Mouse (Mus musculus) neural tube, embryonic 14.5 days (tissue): ENCODE measurements at regions not wholly inside any gene's neighbourhood (a gene's known extent, or its start where the extent isn't known, plus 50 kb on each side); places are given as distances from the start of the nearest gene placed in this dataset.
A peak's percentile ranks its signal among the peaks of the same experiment; 100 is the strongest.

Experiments used
- ATAC-seq: fragments of 200-750 bp; cut with Nextera tagmentation; 2 replicates; pipeline ENCODE4 v1.8.0; 2017; ENCODE audit warnings: low read depth, mild to moderate bottlenecking, moderate TSS enrichment, moderate library complexity
- H3K27ac ChIP-seq: fragments of 300-500 bp; sonication (generic); 2 replicates; pipeline ENCODE4 v1.5.1; 2014; ENCODE audit warnings: low read depth, mild to moderate bottlenecking, control low read depth, low read length, moderate library complexity, mixed read lengths
- H3K27me3 ChIP-seq: fragments of 300-500 bp; sonication (generic); 2 replicates; pipeline ENCODE4 v1.6.1; 2014; ENCODE audit warnings: low read length; ENCODE audit not compliant: control insufficient read depth, insufficient read depth
- H3K36me3 ChIP-seq: fragments of 300-500 bp; sonication (generic); 2 replicates; pipeline ENCODE4 v1.6.1; 2014; ENCODE audit warnings: low read length, mixed read lengths; ENCODE audit not compliant: control insufficient read depth, insufficient read depth
- H3K4me1 ChIP-seq: fragments of 300-500 bp; sonication (generic); 2 replicates; pipeline ENCODE4 v1.6.1; 2014; ENCODE audit warnings: low read length; ENCODE audit not compliant: control insufficient read depth, insufficient read depth
- H3K4me2 ChIP-seq: fragments of 300-500 bp; sonication (generic); 2 replicates; pipeline ENCODE4 v1.6.1; 2014; ENCODE audit warnings: mild to moderate bottlenecking, low read depth, low read length, control low read depth
- H3K4me3 ChIP-seq: fragments of 300-500 bp; sonication (generic); 2 replicates; pipeline ENCODE4 v1.5.1; 2014; ENCODE audit warnings: low read depth, low read length, control low read depth, mixed read lengths
- H3K9ac ChIP-seq: fragments of 300-500 bp; sonication (generic); replicated peaks from 2 replicates; pipeline ENCODE4 v1.6.1; 2014; ENCODE audit warnings: low read depth, mild to moderate bottlenecking, control low read depth, low read length, mixed read lengths
- H3K9me3 ChIP-seq: fragments of 300-500 bp; sonication (generic); 2 replicates; pipeline ENCODE4 v1.6.1; 2016; ENCODE audit warnings: low read length; ENCODE audit not compliant: control insufficient read depth
- WGBS: fragments of 180-500 bp; shearing (Covaris S2); extraction: QIAGEN DNeasy Blood & Tissue Kit; methylation state at CpG from one replicate; pipeline ENCODE4 v1.1.7; 2014; 5-methylcytosine and 5-hydroxymethylcytosine counted together

DNA sequence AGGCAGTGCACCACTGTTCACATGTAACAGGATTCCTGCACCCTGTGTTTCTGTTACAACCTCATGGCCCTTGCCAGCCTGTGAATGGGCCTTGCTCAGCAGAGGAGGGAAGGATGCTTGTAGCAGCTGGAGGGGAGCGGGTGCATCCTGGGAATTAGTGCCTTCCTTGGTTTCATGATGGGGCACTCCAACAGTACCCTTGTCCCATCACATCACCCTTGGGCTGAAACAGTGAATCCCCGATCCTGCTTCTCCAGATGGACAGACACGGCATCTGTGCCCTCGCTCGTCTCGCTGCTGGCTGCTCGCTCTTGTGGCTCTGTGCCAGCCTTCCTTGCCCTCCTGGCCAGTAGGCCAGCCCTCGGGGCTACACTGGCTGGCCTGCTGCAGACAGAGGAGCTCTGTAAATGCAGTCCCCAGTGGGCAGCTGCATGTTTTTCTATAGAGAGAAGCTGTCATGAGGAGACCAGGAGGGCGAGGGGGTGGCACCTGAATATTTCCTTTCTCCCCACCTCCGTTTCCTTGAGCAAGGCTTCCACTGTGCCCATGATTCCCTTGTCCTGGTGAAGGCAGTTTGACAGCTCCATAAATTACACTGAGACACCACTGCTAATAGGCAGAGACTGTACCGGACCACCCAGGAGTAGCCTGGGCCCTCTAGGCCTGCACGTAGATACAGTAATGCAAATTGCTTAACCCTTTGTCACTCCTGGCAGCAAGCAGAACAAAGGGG, 104.6 kb upstream of the Tut7 start:
- Histone ChIP-seq H3K4me3 (no peak overlapping the region), H3K4me1 (peaks cover 3% of the 10 kb centered on the region; the same call in 1 of the 2 replicates), H3K36me3 (no peaks in the 10 kb centered on the region), H3K9me3 (no peaks in the 10 kb centered on the region), H3K27ac (no peak overlapping the region), H3K4me2 (no peak overlapping the region), H3K27me3 (no peaks in the 10 kb centered on the region), H3K9ac (no peak overlapping the region; the same call in 1 of the 2 replicates)
- WGBS, result 16% methylated on average over 12 of the region's 12 CpGs
- peak; percentile 79 for ATAC-seq

DNA sequence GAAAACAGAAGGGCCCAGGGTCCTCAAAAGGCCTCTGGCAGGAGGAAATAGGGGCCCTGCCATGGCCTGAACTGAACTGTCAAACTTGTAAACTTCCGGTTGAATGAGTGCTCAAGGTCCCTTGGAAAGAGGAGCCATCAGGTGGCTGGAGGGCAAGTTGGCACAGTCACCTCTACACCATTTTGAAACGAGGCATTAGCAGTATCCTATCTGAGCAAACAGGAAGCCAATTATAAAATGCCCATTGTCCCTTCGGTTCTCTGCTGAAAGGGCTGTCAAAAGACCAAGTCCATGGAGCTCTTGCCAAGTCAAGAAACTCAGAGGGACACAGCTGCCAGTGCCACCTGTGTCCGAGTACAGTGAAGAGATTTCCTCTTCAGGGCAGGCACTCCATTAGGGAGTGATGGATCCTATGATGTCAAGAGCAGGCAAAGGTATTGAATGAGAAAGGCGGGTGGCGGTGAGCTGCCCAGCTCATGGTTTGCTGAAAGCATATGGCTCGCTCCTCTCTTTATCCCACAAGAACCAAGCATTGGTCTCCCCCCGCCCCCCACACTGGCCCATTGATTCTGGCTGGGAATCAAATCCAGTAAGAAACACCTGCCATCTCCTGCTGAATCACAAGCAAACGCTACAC, 103.0 kb upstream of the Tut7 start:
- Histone ChIP-seq H3K9me3 (no peaks in the 10 kb centered on the region), H3K4me1 (peaks cover 3% of the 10 kb centered on the region; the same call in 1 of the 2 replicates), H3K36me3 (no peaks in the 10 kb centered on the region), H3K4me2 (no peak overlapping the region), H3K27me3 (no peaks in the 10 kb centered on the region), H3K4me3 (no peak overlapping the region), H3K27ac (no peak overlapping the region; the same call in 1 of the 2 replicates), H3K9ac (no peak overlapping the region)
- WGBS, result 39% methylated on average over 9 of the region's 9 CpGs
- ATAC-seq, result peak; percentile 53; the same call in 1 of the 2 replicates

DNA sequence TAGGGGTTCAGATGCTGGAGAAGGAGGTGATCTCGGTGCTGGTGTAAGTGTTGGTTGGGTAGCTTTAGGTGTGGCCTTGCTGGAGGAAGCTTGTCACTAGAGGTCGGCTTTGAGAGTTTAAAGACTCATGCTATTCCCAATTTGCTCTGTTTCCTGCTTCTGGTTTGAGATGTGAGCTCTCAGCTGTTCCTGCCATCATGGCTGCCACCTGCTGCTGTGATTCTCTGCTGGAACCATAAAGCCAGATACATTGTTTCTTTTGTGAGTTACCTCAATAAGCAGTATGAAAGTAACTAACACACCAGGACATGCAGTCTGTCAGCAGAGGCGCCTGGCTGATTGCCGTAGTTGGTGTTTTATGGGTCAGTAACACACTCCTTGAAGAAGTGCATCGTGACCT, 94.2 kb upstream of the Tut7 start:
- ATAC-seq, result no peak
- Histone ChIP-seq H3K4me2 (no peak overlapping the region), H3K4me3 (no peak overlapping the region), H3K4me1 (no peaks in the 10 kb centered on the region), H3K9ac (no peak overlapping the region), H3K9me3 (no peaks in the 10 kb centered on the region), H3K36me3 (no peaks in the 10 kb centered on the region), H3K27ac (no peak overlapping the region), H3K27me3 (no peaks in the 10 kb centered on the region)
- 67% methylated on average over 5 of the region's 5 CpGs for WGBS

DNA sequence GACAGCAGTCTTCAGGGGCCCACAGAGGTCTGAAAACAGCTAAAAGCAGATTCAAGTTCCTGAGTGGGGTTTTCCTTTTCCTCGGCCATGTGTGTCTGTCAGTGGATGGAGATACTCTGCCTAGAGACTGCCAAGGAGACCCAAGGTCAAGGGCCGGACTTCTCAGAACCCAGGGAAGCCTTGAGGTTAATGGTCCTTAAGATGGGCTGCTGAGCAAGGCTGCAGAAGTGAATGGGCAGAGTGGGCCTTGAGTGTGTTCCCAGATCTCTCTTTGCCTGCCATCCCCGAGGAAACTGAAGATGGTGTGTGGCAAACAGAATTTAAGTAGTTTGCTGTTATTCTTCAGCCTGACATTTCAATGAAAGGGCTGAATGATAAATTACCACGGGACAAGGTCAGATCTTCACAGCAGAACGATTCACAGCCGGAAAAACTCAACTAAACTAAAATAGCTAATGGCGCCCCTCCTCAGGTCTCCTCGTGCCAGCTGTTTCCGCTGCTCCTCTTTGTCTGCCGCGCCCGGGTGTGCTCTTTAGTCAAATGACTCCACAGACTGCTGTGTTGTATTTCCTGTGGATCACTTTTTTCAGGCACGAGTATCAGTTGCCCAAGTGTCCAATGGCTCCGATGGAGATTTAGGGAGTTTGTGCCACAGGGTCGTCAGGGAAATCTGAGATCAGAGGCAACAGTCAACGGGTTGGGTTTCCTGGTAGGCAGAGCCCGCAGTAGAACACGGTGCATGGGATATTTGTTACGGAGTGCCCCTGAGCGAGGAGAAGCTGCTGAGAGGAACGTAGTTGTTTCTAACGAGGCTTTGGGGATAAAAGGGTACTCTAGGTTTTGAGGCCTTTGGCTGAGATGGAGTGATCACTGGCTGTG, 93.5 kb upstream of the Tut7 start:
- Histone ChIP-seq H3K9ac (no peak overlapping the region), H3K4me2 (no peak overlapping the region), H3K27me3 (no peaks in the 10 kb centered on the region), H3K4me1 (no peaks in the 10 kb centered on the region), H3K9me3 (no peaks in the 10 kb centered on the region), H3K27ac (no peak overlapping the region), H3K36me3 (no peaks in the 10 kb centered on the region), H3K4me3 (no peak overlapping the region)
- WGBS, result 53% methylated on average over 22 of the region's 22 CpGs
- no peak for ATAC-seq

DNA sequence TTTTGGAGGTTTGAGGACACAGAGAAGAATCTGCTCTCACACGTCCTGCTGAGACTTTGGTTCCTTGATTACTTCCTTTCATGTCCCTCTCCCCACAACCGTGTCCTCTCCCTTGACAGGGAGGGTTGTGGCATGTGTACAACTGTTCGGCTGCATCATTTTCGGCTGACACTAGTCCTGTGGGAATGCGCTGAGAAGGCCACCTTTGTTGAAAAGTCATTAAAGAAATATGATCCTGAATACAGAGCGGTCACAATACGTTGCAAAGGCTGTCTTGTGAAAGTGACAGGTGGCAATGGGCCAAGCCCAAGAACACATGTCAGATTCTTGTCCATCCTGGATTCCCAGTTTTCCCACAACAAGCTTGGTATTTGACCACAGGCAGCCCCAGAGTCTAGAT, 92.8 kb upstream of the Tut7 start:
- H3K4me3 ChIP-seq, result no peak overlapping the region
- no peak for ATAC-seq
- WGBS, result 67% methylated on average over 7 of the region's 7 CpGs

DNA sequence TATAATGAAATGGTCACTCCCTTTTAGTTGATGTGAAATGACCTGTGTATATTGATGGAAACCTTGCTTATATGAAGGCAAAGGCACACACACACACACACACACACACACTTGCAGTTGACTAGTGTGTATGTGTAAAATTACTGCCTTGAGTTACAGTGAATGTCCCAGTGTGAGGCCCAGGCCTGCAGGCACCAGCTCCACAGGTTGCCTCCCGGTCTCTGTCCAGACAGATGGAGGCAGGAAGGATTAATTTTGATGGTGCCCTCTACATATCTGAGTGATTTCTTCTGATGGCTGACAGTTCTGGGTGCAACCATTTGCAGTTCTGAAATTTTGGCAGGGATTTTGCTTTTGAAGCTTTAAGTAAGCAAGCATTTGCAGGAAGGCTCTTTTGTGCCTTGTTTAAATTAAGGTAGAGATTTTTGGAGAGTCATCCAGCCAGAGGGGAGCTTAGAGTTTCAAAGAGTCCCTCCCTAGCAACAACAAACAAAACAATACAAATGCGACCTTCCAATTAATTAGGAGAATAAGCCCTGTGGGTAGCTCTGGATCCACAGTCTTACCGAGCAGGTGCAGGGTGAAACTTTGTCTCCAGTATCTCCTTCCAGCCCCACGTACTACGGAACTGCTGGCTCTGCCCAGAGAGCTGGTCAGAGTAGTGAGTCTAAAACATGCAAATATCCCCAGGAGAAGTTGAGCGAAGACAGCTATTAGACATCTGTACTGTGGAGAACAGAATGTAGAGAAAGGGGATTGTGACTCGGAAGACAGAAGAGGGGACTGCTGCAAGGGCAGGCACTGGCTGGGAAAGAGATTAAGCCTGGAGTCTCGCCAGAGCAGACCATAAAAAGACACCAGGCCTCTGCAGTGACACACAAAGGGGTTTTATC, 87.5 kb upstream of the Tut7 start:
- no peaks in the 10 kb centered on the region for H3K27me3 ChIP-seq
- no peaks in the 10 kb centered on the region for H3K9me3 ChIP-seq
- no peaks in the 10 kb centered on the region for H3K36me3 ChIP-seq
- H3K27ac ChIP-seq, result peak overlapping the region; percentile 16; the same call in 1 of the 2 replicates
- H3K4me3 ChIP-seq, result no peak overlapping the region
- 0 out of 2 replicates have a peak, but pooled peaks have one; percentile 44 for ATAC-seq
- H3K4me2 ChIP-seq, result no peak overlapping the region
- no peak overlapping the region for H3K9ac ChIP-seq
- H3K4me1 ChIP-seq, result 0 out of 2 replicates have a peak, but pooled peaks cover 3% of the 10 kb centered on the region
- WGBS, result 19% methylated on average over 8 of the region's 8 CpGs

More for the DNA sequence above, 92.8 kb upstream of the Tut7 start:
- Histone ChIP-seq H3K4me1 (0 out of 2 replicates have a peak, but pooled peaks cover 3% of the 10 kb centered on the region), H3K36me3 (no peaks in the 10 kb centered on the region), H3K27me3 (no peaks in the 10 kb centered on the region), H3K9me3 (no peaks in the 10 kb centered on the region), H3K9ac (no peak overlapping the region), H3K27ac (no peak overlapping the region), H3K4me2 (no peak overlapping the region)

DNA sequence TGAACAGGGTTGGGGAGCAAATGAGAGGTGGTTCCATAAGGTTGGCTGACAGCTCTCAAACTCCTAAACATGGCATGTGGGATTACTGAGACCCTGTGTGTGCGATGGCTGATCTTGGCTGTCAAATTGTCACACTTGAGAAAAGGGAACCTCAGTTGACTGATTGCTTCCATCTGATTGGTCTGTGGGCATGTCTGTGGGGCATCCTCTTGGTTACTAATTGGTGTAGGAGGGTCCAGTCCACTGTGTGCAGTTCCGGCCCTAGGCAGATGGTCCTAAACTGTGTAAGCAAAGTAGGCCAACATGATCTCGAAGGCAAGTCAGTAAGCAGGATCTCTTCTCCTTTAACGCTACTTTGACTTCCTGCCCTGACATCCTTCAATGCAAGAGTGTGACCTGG, 86.5 kb upstream of the Tut7 start:
- no peak overlapping the region for H3K4me3 ChIP-seq
- H3K4me1 ChIP-seq, result 0 out of 2 replicates have a peak, but pooled peaks cover 3% of the 10 kb centered on the region
- no peak overlapping the region for H3K27ac ChIP-seq
- H3K9me3 ChIP-seq, result no peaks in the 10 kb centered on the region
- no peaks in the 10 kb centered on the region for H3K27me3 ChIP-seq
- WGBS, result 93% methylated on average over 4 of the region's 4 CpGs
- no peaks in the 10 kb centered on the region for H3K36me3 ChIP-seq
- no peak for ATAC-seq
- H3K9ac ChIP-seq, result no peak overlapping the region
- H3K4me2 ChIP-seq, result no peak overlapping the region

DNA sequence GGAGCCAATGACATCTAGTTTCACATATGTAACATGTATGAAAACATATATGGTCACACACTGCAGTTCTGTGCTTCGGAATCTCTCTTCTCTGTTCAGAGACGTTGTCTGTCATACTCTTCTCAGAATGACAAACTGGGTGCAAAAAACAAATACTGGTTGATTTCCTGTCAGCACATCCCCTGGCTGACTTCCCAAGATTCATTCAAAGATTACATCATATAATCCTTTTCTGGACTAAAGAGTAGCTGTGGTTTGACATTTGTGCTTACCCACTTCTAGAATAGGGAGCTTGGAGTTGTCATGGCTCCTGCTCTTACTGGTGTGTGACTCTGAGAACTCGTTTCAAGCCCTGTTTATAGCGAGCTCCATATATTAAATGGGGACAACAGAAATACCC, 85.8 kb upstream of the Tut7 start:
- H3K9me3 ChIP-seq, result no peaks in the 10 kb centered on the region
- ATAC-seq, result no peak
- no peaks in the 10 kb centered on the region for H3K36me3 ChIP-seq
- WGBS, result 88% methylated on average over 4 of the region's 4 CpGs
- no peaks in the 10 kb centered on the region for H3K27me3 ChIP-seq
- no peak overlapping the region for H3K4me2 ChIP-seq
- no peak overlapping the region for H3K9ac ChIP-seq
- no peak overlapping the region for H3K27ac ChIP-seq
- H3K4me3 ChIP-seq, result no peak overlapping the region
- H3K4me1 ChIP-seq, result 0 out of 2 replicates have a peak, but pooled peaks cover 3% of the 10 kb centered on the region
